Mouse (Mus musculus) liver, embryonic 14.5 days (tissue): ENCODE measurements at regions not wholly inside any gene's neighbourhood (a gene's known extent, or its start where the extent isn't known, plus 50 kb on each side); places are given as distances from the start of the nearest gene placed in this dataset.

ENCODE experiments used
- CTCF ChIP-seq: IDR thresholded peaks from 2 replicates; pipeline ENCODE4 v1.5.1; 2016; ENCODE audit warnings: antibody characterized with exemption, low read depth, control low read depth
- EP300 ChIP-seq: IDR thresholded peaks from 2 replicates; pipeline ENCODE4 v1.6.1; 2016; ENCODE audit warnings: antibody characterized with exemption, low read depth

DNA sequence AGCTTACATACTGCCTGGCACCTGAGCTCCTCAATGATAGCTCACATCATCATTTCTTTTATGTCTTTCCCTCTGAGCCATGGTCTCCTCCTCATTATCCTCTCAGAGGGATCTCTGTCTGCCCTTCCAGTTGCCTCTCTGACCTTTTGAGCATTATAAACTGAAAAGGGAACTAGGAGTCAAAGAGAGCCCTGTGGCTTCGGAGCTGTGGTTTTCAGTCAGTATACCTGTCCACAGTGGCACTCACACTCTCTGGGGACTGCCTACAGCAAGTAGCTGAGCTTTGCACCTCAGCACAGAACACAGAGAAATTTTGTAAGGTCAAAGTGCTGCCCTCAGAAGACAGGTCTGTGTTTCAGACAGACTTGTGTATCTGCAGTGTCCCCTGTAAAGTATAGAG, 538.7 kb downstream of the Ebf1 start:
- TF ChIP-seq EP300 (no peak), CTCF (no peak)
